Mouse (Mus musculus) heart, embryonic 16.5 days (tissue): ENCODE data around the gene Ccdc92b. TPM values are rescaled to one million over a fixed set of nuclear protein-coding genes. Genes with fewer than 3 reads are reported as not detected.

Source experiments
- ATAC-seq: fragments of 200-750 bp; cut with Nextera tagmentation; replicated peaks from 2 replicates; pipeline ENCODE4 v1.8.0; 2017; ENCODE audit warnings: moderate number of reproducible peaks; ENCODE audit not compliant: insufficient read depth, low FRiP score; ENCODE audit errors: extremely low read depth
- H3K27ac ChIP-seq: fragments of 300-500 bp; sonication (generic); 2 replicates; pipeline ENCODE4 v1.5.1; 2014; ENCODE audit warnings: mild to moderate bottlenecking, low read length, control low read depth, moderate library complexity
- H3K27me3 ChIP-seq: fragments of 300-500 bp; sonication (generic); 2 replicates; pipeline ENCODE4 v1.6.1; 2014; ENCODE audit warnings: low read length, mixed read lengths; ENCODE audit not compliant: control insufficient read depth, insufficient read depth
- H3K36me3 ChIP-seq: fragments of 300-500 bp; sonication (generic); 2 replicates; pipeline ENCODE4 v1.6.1; 2014; ENCODE audit not compliant: control insufficient read depth, insufficient read depth
- H3K4me1 ChIP-seq: fragments of 300-500 bp; sonication (generic); 2 replicates; pipeline ENCODE4 v1.6.1; 2014; ENCODE audit warnings: low read length, mixed read lengths; ENCODE audit not compliant: control insufficient read depth, insufficient read depth
- H3K4me2 ChIP-seq: fragments of 300-500 bp; sonication (generic); 2 replicates; pipeline ENCODE4 v1.6.1; 2014; ENCODE audit warnings: low read depth, mild to moderate bottlenecking, control low read depth, low read length
- H3K4me3 ChIP-seq: fragments of 300-500 bp; sonication (generic); 2 replicates; pipeline ENCODE4 v1.5.1; 2014; ENCODE audit warnings: mild to moderate bottlenecking, control low read depth, low read length
- H3K9ac ChIP-seq: fragments of 300-500 bp; sonication (generic); 2 replicates; pipeline ENCODE4 v1.6.1; 2014; ENCODE audit warnings: low read length, control low read depth
- H3K9me3 ChIP-seq: fragments of 300-500 bp; sonication (generic); replicated peaks from 2 replicates; pipeline ENCODE4 v1.6.1; 2016; ENCODE audit warnings: low read length; ENCODE audit not compliant: control insufficient read depth
- WGBS: fragments of 180-500 bp; shearing (Covaris S2); extraction: QIAGEN DNeasy Blood & Tissue Kit; methylation state at CpG from one replicate; pipeline ENCODE4 v1.1.7; 2014; 5-methylcytosine and 5-hydroxymethylcytosine counted together
- polyA plus RNA-seq: library from polyadenylated mRNA; unstranded; fragments of >200 nt; fragmentation: Nextera tagmentation; extraction: Ambion mirVana; gene quantifications from 2 replicates; pipeline ENCODE4 v1.2.1, GENCODE M21; 2015

Gene Ccdc92b
- polyA plus RNA-seq, 1 experiment from 2014 or later, result 0.34 TPM

DNA sequence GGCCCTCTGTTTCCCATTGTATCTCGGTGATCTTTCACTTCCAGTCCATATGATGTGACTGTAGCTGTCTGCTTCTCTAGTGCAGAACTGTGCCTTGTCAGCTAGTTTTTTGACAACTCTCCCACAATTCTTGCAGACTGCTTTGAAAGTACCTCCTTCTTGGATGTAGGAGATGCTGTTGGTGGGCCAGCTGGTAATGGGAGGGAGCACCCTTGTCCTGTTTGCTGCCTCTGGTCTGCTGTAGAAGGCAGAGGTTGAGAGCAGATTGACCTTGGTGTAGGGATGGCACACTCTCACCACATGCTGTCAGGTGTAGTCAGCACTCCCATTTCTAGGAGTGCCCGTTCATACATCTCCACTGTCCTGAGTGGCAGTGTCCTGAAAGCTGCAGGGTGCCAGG is 49.6 kb downstream of the Ccdc92b start:
- Histone ChIP-seq H3K27me3 (no peaks in the 10 kb centered on the region), H3K9me3 (no peaks in the 10 kb centered on the region), H3K4me3 (no peak overlapping the region), H3K4me1 (no peaks in the 10 kb centered on the region; the same call in 1 of the 2 replicates), H3K27ac (no peak overlapping the region), H3K36me3 (peaks cover 61% of the 10 kb centered on the region), H3K9ac (no peak overlapping the region), H3K4me2 (no peak overlapping the region)
- no peak for ATAC-seq
- 82% methylated on average over 2 of the region's 2 CpGs for WGBS

DNA sequence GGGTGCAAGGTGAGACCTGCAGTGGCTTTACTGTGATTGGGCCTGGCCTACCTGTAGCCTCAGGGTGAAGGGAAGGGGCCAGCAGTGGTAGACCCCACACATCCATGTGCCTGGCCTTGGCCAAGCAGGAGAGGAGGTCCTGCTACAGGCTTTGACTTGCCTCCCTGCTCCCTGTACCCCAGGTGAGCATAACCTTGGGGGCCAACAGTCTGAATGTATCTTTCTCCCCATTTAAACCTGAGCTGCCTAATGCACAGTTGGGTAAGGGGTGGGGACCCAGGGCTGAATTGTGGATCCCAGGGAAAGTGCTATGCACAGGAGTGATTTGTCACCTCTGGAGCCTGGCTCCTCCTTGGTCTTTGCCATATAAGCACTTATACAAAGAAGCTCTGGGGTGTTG is 50.7 kb downstream of the Ccdc92b start:
- H3K9me3 ChIP-seq, result no peaks in the 10 kb centered on the region
- ATAC-seq, result no peak
- peaks cover 58% of the 10 kb centered on the region for H3K36me3 ChIP-seq
- no peaks in the 10 kb centered on the region for H3K27me3 ChIP-seq
- H3K9ac ChIP-seq, result no peak overlapping the region
- H3K27ac ChIP-seq, result no peak overlapping the region
- H3K4me2 ChIP-seq, result no peak overlapping the region
- no peaks in the 10 kb centered on the region; the same call in 1 of the 2 replicates for H3K4me1 ChIP-seq
- H3K4me3 ChIP-seq, result no peak overlapping the region

DNA sequence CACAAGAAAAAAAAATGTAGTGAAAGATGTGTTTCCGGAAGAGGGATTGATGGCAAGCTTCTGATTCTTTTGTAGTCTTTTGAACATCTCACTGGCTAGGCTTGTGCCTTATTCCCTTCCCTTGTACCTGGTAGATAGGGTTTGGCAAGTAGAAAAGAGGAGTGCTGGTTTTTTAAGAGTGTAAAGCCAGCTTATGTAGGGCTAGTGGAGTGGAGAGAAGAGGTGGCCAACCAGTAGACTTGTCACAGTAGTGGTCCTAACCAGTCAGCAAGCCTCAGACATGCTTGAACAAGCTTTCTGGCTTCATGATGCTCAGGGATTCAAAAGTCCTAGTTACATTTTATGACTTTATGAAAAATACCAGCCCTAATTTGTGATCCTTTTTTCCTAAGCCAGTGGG is 51.6 kb downstream of the Ccdc92b start:
- Histone ChIP-seq H3K9me3 (no peaks in the 10 kb centered on the region), H3K4me2 (no peak overlapping the region), H3K27ac (no peak overlapping the region), H3K36me3 (peaks cover 53% of the 10 kb centered on the region), H3K4me1 (no peaks in the 10 kb centered on the region; the same call in 1 of the 2 replicates), H3K9ac (no peak overlapping the region), H3K4me3 (no peak overlapping the region), H3K27me3 (no peaks in the 10 kb centered on the region)
- WGBS, result 97% methylated on average over 1 of the region's 1 CpGs
- no peak for ATAC-seq

DNA sequence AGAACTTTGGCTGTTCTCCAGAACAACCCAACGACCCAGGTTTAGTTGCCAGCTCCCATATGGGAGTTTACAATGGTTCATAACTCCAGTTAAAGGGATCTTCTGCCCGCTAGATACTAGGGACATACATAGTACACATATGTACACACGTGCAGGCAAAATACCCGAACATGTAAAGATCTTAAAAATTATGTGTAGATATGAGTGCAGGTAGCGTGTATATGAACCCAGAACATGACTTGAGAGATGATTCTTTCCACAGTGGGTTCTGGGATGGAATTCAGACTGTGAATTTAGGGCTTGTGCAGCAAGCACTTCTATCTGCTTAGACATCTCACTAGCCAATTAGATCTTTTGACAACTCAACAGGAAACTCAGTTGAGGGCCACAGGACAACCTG is 52.4 kb downstream of the Ccdc92b start:
- no peak overlapping the region for H3K4me3 ChIP-seq
- WGBS, result 79% methylated on average over 5 of the region's 5 CpGs
- no peaks in the 10 kb centered on the region for H3K9me3 ChIP-seq
- ATAC-seq, result no peak
- H3K27me3 ChIP-seq, result no peaks in the 10 kb centered on the region
- H3K36me3 ChIP-seq, result peaks cover 45% of the 10 kb centered on the region
- H3K9ac ChIP-seq, result no peak overlapping the region
- H3K4me1 ChIP-seq, result no peaks in the 10 kb centered on the region; the same call in 1 of the 2 replicates
- no peak overlapping the region for H3K4me2 ChIP-seq
- no peak overlapping the region for H3K27ac ChIP-seq

DNA sequence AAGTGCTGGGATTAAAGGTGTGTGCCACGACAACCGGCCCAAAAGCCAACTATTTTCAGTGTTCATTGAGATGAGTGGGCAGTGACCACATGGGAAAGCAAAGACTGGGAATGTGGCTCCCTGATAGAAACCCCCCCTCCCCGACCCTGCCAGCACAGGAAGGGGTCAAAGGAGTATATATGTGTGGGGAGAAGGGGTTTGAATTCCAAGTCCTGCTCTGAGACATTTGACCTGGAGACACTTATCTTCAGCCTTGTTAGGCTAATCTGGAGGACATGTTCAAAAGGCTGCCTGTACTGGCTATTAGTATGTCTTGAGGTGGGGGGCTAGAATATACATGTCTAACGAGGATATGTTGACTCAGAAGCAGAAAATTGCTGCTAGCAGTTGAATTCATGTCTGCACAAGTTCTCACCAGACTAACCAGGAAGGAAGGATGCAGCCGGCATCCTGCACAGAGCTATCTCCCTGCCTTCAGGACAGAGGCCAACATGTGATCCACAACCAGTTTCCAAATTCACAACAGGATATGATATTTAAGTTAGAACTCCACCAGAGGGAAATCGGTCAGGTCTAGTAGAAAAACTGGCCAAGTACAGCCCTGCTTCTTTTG is 53.6 kb downstream of the Ccdc92b start:
- no peak overlapping the region for H3K9ac ChIP-seq
- H3K9me3 ChIP-seq, result no peaks in the 10 kb centered on the region
- no peak overlapping the region for H3K4me3 ChIP-seq
- peaks cover 33% of the 10 kb centered on the region for H3K36me3 ChIP-seq
- no peak overlapping the region for H3K4me2 ChIP-seq
- WGBS, result 71% methylated on average over 6 of the region's 6 CpGs
- no peaks in the 10 kb centered on the region for H3K27me3 ChIP-seq
- ATAC-seq, result no peak; the same call in 1 of the 2 replicates
- H3K27ac ChIP-seq, result 0 out of 2 replicates have a peak overlapping the region, but pooled peaks have one; percentile 23
- H3K4me1 ChIP-seq, result no peaks in the 10 kb centered on the region; the same call in 1 of the 2 replicates

DNA sequence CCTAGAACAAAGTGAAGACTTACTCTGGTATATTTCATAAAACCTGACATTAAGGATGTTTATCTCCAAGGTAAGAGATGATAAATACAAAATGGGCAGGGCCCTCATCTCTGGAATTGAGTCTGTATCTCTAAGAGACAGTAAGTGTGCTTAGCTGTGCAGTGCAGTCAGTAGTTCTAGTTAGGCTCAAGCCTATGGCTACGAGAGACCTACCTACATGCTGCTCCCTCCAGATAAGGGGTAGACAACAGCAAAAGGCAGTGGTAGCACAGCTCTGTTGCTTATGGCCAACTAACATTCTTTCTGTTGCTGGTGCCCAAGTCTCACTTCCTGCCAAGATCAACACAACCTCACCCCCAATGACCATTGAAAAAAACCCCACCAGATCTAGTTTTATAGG is 54.2 kb downstream of the Ccdc92b start:
- ATAC-seq, result no peak
- Histone ChIP-seq H3K9me3 (no peaks in the 10 kb centered on the region), H3K4me2 (no peak overlapping the region), H3K27me3 (no peaks in the 10 kb centered on the region), H3K4me1 (no peaks in the 10 kb centered on the region; the same call in 1 of the 2 replicates), H3K27ac (0 out of 2 replicates have a peak overlapping the region, but pooled peaks have one; percentile 23), H3K9ac (no peak overlapping the region), H3K4me3 (no peak overlapping the region), H3K36me3 (peaks cover 33% of the 10 kb centered on the region)
- 73% methylated on average over 1 of the region's 1 CpGs for WGBS

DNA sequence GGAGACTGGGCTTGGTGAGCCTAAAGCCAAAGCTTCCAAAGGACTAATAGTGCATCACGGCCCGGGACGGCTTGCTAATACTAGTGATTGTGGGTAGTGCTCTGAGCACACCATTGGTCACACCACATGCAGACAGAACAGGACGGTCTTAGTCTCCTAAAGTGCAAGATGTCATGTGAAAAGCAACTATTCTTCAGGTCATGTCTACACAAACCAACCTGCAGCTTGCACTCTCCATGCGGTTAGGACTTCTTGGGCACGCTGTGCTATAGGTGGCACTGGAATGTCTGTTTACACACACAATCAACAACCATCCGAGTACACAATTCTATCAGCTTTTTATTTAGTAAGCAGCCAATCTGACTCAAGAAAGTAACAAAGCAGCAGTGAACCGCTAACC is 55.3 kb downstream of the Ccdc92b start:
- Histone ChIP-seq H3K9ac (no peak overlapping the region), H3K4me1 (no peaks in the 10 kb centered on the region; the same call in 1 of the 2 replicates), H3K9me3 (no peaks in the 10 kb centered on the region), H3K36me3 (peaks cover 27% of the 10 kb centered on the region), H3K27ac (no peak overlapping the region), H3K27me3 (no peaks in the 10 kb centered on the region), H3K4me3 (no peak overlapping the region), H3K4me2 (no peak overlapping the region)
- no peak for ATAC-seq
- 93% methylated on average over 8 of the region's 8 CpGs for WGBS

DNA sequence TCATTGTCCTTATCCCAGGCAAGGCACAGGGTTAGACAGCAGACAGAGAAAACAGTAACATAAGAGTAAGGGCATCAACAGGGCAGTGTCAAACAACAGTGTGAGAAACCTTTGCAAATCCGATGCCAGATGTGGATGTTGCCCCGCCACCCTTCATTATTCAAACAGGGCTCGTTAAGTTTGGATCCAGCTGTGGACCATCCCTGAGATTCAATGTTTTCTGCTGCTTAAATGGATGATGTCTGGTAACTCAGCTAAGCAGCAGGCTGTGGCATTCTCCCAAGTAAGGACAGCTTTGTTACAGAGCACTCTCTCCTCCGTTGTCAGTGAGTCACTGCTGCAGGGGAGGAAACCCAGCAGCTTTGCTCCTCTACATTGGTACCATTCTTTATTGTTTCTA is 55.8 kb downstream of the Ccdc92b start:
- WGBS, result 85% methylated on average over 4 of the region's 4 CpGs
- H3K9me3 ChIP-seq, result no peaks in the 10 kb centered on the region
- H3K27me3 ChIP-seq, result no peaks in the 10 kb centered on the region
- no peak overlapping the region for H3K4me3 ChIP-seq
- H3K9ac ChIP-seq, result no peak overlapping the region
- no peak overlapping the region for H3K27ac ChIP-seq
- H3K4me2 ChIP-seq, result no peak overlapping the region
- peaks cover 24% of the 10 kb centered on the region for H3K36me3 ChIP-seq
- H3K4me1 ChIP-seq, result no peaks in the 10 kb centered on the region; the same call in 1 of the 2 replicates
- no peak for ATAC-seq
